Mouse (Mus musculus) spleen, embryonic (tissue): ENCODE measurements at regions not wholly inside any gene's neighbourhood (a gene's known extent, or its start where the extent isn't known, plus 50 kb on each side); places are given as distances from the start of the nearest gene placed in this dataset.
"Not testable (repeated sequence)": the region's sequence is repeated elsewhere in the genome, so short reads cannot be mapped to it uniquely, and the experiment has no call there.

Experiments
- CTCF ChIA-PET: fragments of 350-600 bp; sonication (Branson Sonifier 250); formaldehyde crosslinking; loops from one replicate; lab custom pipeline; 2022; lab: Charles Lee

GRCm38 (mm10) chr13:32465041-32465682, 126.6 kb upstream of the Gmds start:
- CTCF ChIA-PET = interaction anchor here (0.6 kb wide), 1 partner anchor 675 kb away, joined by 3 read pairs; no protein-coding TSS in a partner anchor

GRCm38 (mm10) chr13:32454419-32455146, 116.0 kb upstream of the Gmds start:
- CTCF ChIA-PET = no interaction called here

GRCm38 (mm10) chr13:32449710-32450417, 111.3 kb upstream of the Gmds start:
- CTCF ChIA-PET = no interaction called here

- CTCF ChIA-PET = no interaction called here
Measured at GRCm38 (mm10) chr13:32444531-32444930, 106.0 kb upstream of the Gmds start.

- CTCF ChIA-PET = no interaction called here
Measured at GRCm38 (mm10) chr13:32442025-32442424, 103.5 kb upstream of the Gmds start.

- CTCF ChIA-PET = no interaction called here
Measured at GRCm38 (mm10) chr13:32435136-32435535, 96.6 kb upstream of the Gmds start.

GRCm38 (mm10) chr13:32428482-32428881, 89.9 kb upstream of the Gmds start:
- CTCF ChIA-PET = no interaction called here

GRCm38 (mm10) chr13:32426906-32427305, 88.4 kb upstream of the Gmds start:
- CTCF ChIA-PET = no interaction called here

- CTCF ChIA-PET = no interaction called here
Measured at GRCm38 (mm10) chr13:32426199-32426598, 87.7 kb upstream of the Gmds start.

- CTCF ChIA-PET = not testable (repeated sequence)
Measured at GRCm38 (mm10) chr13:32424543-32424942, 86.0 kb upstream of the Gmds start.

GRCm38 (mm10) chr13:32422485-32422884, 83.9 kb upstream of the Gmds start:
- CTCF ChIA-PET = no interaction called here

GRCm38 (mm10) chr13:32419326-32419725, 80.8 kb upstream of the Gmds start:
- CTCF ChIA-PET = no interaction called here

- CTCF ChIA-PET = no interaction called here
Measured at GRCm38 (mm10) chr13:32418655-32419054, 80.1 kb upstream of the Gmds start.

- CTCF ChIA-PET = no interaction called here
Measured at GRCm38 (mm10) chr13:32417907-32418306, 79.4 kb upstream of the Gmds start.

GRCm38 (mm10) chr13:32411287-32411935, 72.9 kb upstream of the Gmds start:
- CTCF ChIA-PET = interaction anchor here (0.7 kb wide), 1 partner anchor 464 kb away, joined by 3 read pairs; no protein-coding TSS in a partner anchor

GRCm38 (mm10) chr13:32410065-32410464, 71.5 kb upstream of the Gmds start:
- CTCF ChIA-PET = interaction anchor here (1.1 kb wide), 1 partner anchor 96 kb away, joined by 4 read pairs; no protein-coding TSS in a partner anchor

- CTCF ChIA-PET = no interaction called here
Measured at GRCm38 (mm10) chr13:32398616-32399015, 60.1 kb upstream of the Gmds start.
